Mouse (Mus musculus): ENCODE results near the gene Nyap1.

Gene Nyap1

DNA sequence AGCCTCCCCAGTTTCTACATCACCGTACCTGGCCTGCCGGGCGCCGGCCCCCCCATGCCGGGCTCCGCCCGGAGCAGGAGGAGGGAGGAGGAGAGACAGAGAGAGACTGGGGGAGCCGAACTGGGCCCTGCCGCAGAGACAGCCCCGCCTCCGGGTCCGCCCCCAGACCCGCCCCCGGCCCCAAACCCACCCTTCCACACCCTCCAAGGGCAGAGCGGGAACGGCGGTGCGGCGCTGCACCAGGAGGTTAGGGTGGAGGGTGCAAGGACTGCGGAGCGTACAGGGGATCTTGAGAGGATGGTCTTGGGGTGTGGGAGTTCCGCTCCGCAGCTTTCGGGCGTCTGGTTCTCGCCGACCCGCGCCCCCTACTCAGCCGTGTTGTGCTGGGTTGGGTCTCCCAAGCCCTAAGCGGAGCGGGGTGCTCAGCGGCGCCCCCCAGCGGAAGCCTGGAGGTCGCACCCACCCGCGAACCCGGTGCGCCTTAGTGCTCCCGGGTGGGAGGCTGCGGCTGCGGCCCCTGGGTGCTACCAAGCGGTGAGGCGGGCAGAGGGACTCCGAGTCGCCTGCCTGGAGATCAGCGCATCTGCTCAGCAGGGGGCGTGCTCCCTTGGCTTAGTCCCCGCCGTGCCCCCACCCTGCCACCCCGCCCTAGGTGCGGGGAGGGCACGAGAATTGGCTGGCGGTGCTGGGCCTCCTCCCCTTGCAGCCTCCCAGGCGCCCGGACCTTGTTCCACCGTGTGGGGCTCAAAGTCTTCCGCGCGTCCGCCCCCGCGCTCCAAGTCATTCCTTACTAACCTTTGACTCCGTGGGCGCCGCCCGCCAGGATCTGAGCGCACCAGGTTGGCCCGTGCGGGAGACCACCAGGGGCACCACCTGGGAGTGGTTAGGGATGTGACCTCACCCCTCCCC is at the start of gene Nyap1:
Gene Nyap1, minus strand, starts transcription at position 585 of the 909 bp plus-strand sequence.
- DNase-seq (ENCODE audit: low spot score), result peak; percentile 88

DNA sequence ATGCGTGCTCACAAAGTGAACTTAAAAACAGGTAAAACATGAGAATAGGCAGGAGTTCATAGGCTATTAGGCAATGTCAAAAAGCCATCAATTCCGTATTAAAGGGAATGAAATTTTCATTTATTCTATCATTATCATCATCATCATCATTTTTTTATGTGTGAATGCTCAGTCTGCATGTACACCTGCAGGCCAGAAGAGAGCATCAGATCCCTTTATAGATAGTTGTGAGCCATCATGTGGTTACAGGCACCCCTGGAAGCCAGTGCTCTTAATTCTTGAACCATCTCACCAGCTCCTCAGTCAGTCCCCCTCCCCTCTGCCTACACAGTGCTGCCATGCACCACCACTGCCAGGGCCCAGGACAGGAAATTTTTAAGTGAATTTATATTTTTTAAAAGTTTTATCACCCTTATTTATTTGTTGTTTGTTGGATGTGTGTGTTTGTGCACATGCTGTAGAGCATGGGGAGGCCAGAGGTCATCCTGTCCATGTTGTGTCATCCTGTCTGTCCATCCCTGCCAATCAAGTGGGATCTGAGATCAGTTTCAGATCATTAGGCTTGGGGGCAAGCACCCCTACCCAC is 47.6 kb upstream of the Nyap1 start:
- no peak for DNase-seq (ENCODE audit: low spot score)

DNA sequence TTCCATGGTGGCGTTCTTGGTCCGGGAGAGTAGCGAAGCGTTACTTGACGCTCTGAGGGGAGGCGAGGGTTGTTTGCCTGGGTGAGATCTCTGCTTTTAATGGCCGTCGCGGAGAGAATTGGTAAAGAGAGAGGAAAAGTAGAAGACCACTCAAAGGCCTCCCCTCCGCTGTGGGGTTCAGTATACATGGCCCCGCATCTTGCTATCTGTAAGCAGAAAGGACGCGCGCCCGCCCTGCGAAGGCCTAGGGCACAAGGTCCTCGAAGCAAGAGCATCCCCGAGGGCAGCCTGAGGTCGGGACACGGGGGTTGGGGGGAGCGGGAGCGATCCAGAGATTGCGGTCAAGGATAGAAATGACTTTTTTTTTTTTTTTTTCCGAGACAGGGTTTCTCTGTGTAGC is 46.8 kb upstream of the Nyap1 start:
- no peak for DNase-seq (ENCODE audit: low spot score)

DNA sequence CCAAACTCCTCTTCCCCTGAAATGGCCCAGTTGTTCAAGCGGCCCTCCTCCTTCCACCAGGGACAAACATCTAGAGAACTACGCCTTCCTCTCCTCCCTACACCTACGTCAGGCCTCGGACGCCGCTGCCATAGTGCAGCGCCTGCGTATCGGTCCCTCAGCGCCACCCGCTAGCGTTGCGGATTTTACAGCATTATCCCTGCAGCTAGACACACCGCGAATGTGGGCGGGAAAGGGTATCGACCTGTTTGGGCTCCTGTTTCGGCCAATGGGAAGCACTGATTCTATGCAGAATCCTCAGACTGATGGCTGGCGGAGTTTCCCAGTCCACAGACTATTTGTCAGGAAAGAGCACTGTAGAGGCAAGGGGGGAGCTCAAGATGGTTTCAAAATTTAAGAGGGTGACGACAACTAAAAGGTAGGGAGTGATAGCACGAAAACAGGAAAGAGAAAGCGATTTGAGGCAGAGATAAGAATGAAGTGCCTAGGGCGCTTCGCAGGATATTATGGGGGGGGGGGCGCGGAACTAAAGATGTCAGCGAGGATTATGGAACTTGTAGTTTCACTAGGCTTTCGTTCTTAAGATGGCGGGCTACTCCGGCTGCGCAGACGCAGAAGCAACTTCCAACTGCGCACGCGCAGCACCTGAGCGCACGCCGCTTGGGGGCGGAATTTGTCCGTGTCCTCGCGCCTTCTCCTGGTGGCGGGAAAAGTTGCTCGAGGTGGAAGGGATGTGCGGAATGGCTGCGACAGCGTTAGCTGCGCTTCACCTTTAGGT is 45.9 kb upstream of the Nyap1 start, which contains the start of the genes Mepce and Zcwpw1:
Gene Mepce, minus strand, starts transcription at position 505 of the 778 bp plus-strand sequence.
Gene Zcwpw1, plus strand, starts transcription at position 648 of the 778 bp plus-strand sequence.
- peak; percentile 93 for DNase-seq (ENCODE audit: low spot score)

DNA sequence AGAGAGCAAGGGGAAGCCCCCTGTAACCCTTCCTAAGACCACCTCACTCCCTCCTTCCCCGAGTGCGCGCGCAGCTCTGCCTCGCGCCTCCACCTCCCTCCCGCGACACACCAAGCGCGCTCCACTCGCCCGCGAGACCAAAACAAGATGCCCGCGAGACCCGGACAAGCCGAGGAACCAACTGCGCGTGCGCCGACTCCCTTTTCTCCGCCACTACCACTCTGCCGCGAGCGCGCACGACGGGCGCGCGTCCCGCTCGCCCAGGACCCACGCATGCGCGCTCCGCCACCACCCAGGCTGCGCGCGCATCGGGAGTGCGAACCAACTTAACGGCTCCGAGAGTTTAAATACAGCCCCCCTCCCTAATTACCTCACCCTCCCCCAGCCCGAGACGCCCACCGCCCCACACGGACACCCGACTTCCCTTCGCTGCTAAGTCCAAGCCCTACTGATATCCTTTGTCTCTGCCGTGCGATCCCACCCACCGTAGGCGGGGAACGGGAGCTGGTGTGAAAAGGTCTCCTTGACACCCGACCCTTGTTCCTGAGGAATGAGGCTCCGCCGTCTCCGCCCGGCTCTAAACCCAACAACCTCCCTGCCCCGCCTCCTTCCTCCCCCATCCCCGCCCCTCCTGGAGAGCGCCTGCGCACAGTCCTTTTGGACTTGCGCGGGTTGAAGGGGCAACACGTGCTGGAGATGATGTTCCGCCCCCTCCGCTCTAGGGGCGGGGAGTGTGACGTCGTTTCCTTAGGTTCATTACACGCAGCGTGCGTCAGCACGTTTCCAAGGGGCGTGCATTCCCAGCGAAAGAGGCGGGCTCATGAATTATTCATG is 44.9 kb upstream of the Nyap1 start:
- DNase-seq (ENCODE audit: low spot score), result peak; percentile 100

DNA sequence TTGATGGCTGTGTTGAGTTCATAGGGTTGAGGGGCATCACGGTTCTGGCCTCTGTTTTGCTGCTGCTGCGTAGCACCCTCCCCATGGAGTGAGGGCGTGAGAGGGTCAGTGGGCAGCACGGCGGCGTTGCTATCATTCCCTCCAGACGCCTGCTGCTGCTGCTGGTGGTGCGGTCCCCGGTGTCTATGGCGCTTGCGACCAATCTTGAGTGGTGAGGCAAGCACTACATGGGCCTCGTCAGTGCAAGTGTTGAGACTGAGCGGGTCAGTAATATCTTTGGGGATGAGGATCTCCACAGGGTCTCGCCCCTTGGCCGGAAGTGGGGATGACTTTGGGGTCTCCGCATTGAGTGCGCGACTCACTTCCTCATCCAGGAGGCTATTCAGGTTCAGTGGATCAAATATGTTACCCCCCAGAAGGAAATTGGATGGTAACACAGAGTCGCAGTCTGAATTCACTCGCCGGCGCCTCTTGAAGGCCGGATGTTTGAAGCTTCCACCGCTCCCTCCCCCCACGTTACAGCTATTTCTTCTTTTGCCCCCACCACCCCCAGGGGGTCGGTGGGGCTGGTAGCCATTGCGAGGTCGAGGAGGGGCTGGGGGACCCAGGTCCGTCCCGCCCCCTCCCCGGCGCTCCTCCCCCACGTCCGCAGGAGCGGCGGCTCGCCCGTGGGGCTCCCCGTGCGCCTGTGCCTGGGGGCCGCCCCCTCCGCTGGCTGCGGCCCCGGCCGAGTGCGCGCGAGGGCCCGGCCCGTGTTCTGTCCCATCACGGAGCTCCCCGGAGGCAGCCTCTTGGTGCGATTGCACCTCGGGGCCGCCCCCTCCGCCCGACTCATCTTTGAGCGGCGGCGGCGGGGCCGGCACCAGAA is 44.0 kb upstream of the Nyap1 start:
- DNase-seq (ENCODE audit: low spot score), result peak; percentile 47

DNA sequence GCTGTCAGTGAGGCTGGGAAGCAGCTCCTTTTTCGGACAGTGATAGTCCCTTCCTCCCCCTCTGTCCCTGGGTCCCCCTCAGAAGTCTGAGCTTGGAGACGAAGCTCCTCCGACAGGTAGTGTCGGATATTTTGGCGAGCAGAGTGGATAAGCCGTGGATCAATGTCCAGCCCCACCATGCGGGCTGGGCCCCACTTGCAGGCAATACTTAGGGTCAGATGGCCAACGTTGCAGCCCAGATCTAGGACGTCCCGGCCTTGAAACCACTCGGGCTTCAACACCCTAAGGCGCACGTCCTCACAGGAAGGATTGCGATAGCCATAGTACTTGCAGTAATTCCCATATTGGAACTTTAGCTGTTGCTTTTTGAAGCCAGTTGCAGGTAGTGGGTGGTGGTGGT is 43.1 kb upstream of the Nyap1 start:
- no peak for DNase-seq (ENCODE audit: low spot score)

DNA sequence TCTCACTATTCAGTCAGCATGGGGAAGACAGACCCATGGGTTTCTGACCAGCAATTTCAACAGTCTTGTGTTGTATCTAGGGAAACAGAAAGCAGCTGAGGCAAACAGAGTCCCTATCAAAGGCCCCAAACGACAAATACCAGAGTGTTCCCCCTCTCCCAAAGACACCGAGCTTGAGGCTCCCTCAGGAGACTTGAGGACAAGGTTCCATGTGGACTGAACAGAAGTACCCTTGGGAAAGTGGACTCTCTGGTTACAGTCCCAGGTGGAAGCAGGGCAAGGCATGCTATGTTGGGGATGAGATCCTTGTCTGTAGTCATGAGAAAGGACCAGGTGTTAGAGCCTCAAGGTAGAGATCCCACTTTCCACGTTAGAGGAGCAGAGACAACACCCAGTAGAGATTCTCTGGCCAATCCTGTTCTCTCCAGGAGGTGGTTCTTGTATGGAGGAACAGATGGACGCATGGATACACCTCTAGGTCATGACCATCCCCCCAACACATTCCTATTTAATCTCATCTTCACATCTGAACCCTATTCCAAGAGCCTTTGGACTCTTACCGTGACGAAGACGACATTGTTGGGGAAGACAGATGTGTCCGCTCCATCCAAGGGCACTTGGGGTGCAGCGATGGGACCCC is 42.6 kb upstream of the Nyap1 start:
- DNase-seq (ENCODE audit: low spot score), result no peak

DNA sequence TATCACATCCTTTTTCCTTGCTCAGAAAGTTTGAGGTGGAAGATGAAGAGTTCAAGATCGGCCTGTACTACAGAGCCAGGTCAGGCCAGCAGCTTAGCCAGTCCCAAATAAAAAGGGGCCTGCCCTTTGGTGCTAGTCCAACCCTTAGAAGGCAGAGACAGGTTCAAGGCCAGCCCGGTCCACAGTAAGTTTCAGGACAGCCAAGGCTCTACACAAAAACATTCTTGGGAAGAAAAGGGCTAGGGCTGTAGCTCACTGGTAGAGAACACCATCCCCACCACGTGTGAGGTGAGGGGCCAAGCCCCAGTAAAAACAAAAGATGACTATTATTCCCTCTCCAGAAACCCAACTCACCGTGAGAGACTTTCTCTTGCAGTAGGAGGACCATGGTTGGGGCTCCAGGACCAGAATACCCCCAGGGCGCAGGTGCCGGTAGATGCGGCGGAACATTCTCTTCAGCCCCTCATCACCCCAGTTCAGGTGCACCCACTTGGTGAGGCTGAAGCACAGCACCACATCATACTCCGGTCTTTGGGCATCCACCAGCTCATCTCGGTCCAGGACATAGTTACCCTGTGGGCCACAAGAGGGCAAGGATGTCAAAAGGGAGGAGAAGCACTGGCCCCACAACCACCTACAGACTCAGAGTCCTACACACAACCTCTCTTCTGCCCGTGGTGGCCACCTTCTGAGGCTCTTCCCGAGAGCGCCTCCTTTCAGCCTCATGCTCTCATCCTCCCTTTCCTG is 41.5 kb upstream of the Nyap1 start:
- no peak for DNase-seq (ENCODE audit: low spot score)

DNA sequence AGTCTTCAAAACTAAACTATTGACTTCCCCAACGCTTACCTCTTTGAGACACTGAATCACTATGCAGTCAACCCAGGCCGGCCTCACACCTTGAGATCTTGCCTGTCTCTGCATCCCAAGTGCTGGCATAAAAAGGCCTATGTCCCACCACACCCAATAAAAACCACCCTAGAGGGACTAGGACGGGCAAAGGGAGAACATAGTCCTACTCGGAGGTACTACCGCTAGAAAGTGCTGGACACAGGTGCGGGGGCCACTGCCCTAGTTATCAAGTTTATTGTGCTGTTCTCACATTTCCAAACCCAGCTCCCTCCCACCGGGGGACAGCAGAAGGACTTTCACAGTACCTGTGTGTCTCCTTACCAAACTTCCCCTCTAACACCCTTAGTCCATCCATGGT is 40.3 kb upstream of the Nyap1 start:
- DNase-seq (ENCODE audit: low spot score), result no peak

DNA sequence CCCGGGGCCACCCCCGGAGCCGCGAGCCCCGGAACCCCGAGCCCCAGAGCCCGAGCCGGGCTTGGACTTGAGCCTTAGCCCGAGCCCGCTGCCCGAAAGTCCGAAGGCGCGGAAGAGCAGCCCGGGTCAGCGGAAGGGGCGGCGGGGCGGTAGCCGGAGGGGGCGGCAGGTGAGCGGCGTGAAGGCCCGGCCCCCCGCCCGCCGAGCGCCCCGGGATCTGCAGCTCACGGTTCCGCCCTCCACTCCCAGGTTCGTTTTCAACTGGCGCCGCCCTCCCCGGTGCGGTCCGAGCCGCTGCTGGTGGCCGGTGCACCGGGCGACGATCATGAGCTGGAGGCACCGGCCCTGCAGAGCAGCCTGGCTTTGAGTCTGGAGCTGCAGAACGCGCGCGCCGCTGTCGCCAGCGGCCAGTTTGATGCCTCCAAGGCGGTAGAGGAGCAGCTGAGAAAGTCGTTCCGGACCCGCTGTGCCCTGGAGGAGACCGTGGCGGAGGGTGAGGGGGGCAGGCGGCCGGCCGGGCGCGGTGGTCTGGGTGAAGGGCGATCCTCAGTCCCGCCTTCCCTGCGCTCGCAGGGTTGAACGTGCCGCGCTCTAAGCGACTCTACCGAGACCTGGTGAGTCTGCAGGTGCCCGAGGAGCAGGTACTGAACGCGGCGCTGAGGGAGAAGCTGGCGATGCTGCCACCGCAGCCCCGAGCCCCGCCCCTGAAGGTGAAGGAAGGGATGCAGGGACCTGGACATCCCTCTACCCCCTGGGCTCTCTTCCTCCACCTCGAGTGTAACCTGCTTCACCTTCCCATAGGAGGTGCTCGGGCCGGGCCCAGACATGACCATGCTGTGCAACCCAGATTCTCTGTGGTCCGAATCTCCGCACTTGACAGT is 37.9 kb upstream of the Nyap1 start:
- no peak for DNase-seq (ENCODE audit: low spot score)

DNA sequence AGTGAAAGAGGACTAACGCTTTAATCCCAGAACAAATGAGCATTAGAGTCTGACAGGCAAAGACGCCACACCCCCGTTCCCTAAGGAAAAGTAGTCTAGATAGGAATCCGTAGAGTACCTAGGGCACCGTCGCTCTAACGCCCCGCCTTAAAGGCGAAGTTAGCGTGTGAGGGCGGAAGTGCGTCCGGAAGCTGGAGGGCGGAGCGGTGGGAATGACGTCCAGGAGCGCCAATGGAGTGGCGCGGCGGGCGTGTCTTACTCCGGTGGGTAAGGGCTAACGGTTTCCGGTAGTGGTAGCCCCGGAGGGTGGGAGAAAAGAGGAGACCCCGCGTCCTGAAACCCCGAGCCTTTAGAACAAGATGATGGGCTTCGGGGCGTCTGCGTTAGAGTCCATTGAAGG is 37.2 kb upstream of the Nyap1 start, which contains the start of gene Ppp1r35:
Gene Ppp1r35, plus strand, starts transcription at position 215 of the 400 bp plus-strand sequence.
- DNase-seq (ENCODE audit: low spot score), result peak; percentile 95

DNA sequence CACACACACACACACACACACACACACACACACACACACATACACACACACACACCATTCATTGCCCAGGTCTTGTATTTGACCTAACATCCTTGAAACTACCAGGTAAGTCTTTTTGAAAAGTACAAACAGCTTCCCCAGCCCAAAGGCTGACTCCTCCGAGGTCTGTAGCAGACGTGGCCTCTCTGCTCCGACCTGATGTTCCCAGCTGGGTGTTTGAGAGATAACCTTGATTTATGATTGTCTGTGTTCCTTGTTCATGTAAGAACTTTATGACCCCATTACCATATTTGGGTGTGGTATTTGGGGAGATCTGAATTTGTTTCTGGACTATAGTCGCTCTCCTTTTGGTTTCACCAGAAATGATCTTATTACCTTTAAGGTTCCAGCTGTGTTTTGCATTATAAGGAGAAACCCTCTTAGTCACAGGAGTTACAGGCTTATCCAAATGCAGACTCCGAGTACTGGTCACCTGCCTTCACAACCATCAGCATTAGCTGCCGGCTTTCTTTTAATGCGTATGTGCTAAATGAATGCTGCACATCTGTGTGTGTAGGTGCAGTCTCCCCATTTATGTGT is 35.9 kb upstream of the Nyap1 start:
- no peak for DNase-seq (ENCODE audit: low spot score)

DNA sequence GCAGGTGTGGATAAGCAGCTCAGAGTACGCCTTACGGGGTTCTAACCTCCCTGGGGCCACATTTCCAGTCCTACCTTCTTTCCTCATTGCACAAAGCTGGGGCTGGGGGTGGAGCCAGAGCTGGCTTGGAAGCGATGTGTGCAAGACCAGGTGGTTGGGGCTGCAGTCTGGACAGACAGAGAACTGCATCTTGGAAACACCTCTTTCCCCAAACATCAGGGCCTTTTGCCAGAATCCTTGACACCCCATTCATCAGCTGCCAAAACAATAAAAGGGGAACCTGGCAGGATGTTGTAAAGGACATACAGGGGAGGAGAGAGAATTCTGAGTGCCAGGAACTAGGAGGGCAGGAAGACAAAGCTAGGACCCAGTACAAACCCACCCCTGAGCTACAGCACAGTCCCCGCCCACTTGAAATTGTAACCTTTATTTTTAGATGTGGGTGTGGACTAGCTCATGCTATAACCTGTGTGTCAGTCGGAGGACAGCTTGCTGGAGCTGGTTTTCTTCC is 35.1 kb upstream of the Nyap1 start:
- no peak for DNase-seq (ENCODE audit: low spot score)

DNA sequence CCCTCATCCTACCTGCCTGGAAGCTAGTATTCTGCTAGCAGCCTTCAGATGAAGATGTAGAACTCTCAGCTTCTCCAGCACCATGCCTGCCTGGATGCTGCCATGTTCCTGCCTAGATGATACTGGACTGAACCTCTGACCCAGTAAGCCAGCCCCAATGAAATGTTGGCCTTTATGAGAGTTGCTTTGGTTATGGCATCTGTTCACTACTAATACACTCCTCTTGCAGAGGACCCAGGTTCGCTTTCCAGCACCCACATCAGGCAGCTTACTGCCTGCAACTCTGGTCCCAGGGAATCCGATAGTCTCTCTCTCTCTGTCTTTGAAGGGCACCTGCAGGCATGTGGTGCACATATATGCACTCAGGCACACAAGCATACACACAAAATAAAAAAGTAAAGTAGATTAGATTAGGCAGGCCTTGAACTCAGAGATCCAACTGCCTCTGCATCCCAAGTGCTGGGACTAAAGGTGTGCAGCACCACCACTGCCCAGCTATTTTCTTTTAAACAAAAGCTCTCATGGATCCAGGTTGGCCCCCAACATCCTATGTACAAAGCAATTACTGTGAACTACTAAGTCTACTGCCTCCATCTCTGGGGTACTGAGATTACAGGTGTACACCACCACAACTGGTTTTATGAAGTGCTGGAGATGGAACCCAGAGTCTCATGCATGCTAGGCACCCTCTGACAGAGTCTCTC is 34.3 kb upstream of the Nyap1 start:
- no peak for DNase-seq (ENCODE audit: low spot score)

DNA sequence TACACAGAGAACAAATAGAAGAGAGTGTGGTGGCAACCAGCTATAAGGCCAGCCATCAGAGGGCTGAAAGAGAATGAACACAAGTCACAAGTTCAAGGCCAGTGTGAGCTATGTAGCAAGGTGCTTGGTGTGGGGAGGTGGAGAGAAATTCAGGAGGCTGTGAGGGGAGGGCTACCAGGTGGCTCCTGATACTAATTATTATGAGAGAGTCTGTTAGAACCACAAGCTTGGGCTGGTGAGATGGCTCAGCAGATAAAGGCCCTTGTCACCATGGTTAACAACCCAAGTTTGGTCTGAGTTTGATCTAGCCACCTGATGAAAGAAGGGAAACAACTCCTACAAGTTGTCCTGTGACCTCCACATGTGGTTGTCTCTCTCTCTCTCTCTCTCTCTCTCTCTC is 31.3 kb upstream of the Nyap1 start:
- no peak for DNase-seq (ENCODE audit: low spot score)

DNA sequence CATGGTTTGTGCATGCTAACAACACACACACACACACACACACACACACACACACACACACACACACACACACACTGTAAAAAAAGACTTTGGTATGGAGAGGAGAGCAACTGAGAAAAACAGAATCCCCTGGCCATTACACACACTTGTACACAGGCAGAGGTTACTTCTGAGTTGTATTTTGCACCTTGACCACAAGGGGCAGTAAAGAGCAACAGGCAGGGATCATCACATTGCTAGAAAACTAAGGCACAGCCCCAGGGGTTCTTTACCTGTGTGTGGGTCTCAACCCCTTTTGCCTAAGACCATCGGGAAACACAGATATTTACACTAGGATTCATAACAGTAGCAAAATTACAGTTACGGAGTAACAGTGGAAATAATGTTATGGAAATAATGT is 29.3 kb upstream of the Nyap1 start:
- peak; percentile 42 for DNase-seq (ENCODE audit: low spot score)

All from yolk sac, embryonic 10.5 days (tissue).